Mouse (Mus musculus) liver, embryonic 15.5 days (tissue): ENCODE data around the gene Pex7. TPM values are rescaled to one million over a fixed set of nuclear protein-coding genes. Genes with fewer than 3 reads are reported as not detected.

Experiments used
- ATAC-seq: fragments of 200-750 bp; cut with Nextera tagmentation; 2 replicates; pipeline ENCODE4 v1.8.0; 2017; ENCODE audit warnings: moderate number of reproducible peaks, mild to moderate bottlenecking, moderate library complexity; ENCODE audit not compliant: insufficient read depth
- H3K27ac ChIP-seq: fragments of 300-500 bp; sonication (generic); replicated peaks from 2 replicates; pipeline ENCODE4 v1.5.1; 2015; ENCODE audit warnings: mild to moderate bottlenecking, inconsistent platforms
- H3K27me3 ChIP-seq: fragments of 300-500 bp; sonication (generic); 2 replicates; pipeline ENCODE4 v1.6.1; 2015; ENCODE audit warnings: mild to moderate bottlenecking, inconsistent platforms
- H3K36me3 ChIP-seq: fragments of 300-500 bp; sonication (generic); replicated peaks from 2 replicates; pipeline ENCODE4 v1.6.1; 2015; ENCODE audit warnings: moderate library complexity, mild to moderate bottlenecking, inconsistent platforms
- H3K4me1 ChIP-seq: fragments of 300-500 bp; sonication (generic); replicated peaks from 2 replicates; pipeline ENCODE4 v1.6.1; 2015; ENCODE audit warnings: inconsistent platforms
- H3K4me2 ChIP-seq: fragments of 300-500 bp; sonication (generic); 2 replicates; pipeline ENCODE4 v1.6.1; 2015; ENCODE audit warnings: moderate library complexity, mild to moderate bottlenecking, inconsistent platforms
- H3K4me3 ChIP-seq: fragments of 300-500 bp; sonication (generic); replicated peaks from 2 replicates; pipeline ENCODE4 v1.5.1; 2015; ENCODE audit warnings: mild to moderate bottlenecking, inconsistent platforms
- H3K9ac ChIP-seq: fragments of 300-500 bp; sonication (generic); 2 replicates; pipeline ENCODE4 v1.6.1; 2015; ENCODE audit warnings: moderate library complexity, mild to moderate bottlenecking, inconsistent platforms
- H3K9me3 ChIP-seq: fragments of 300-500 bp; sonication (generic); replicated peaks from 2 replicates; pipeline ENCODE4 v1.6.1; 2016; ENCODE audit warnings: inconsistent platforms
- WGBS: fragments of 180-500 bp; shearing (Covaris S2); methylation state at CpG from one replicate; pipeline ENCODE4 v1.1.7; 2015; ENCODE audit warnings: mixed read lengths; ENCODE audit not compliant: insufficient replicate concordance; 5-methylcytosine and 5-hydroxymethylcytosine counted together
- polyA plus RNA-seq: library from polyadenylated mRNA; unstranded; fragments of >200 nt; fragmentation: Nextera tagmentation; extraction: Ambion mirVana; gene quantifications from 2 replicates; pipeline ENCODE4 v1.2.1, GENCODE M21; 2015

Gene Pex7
- polyA plus RNA-seq, 1 experiment from 2014 or later = 28.9 TPM

- no peak overlapping the region for H3K27ac ChIP-seq
- H3K4me2 ChIP-seq = no peak overlapping the region
- 38% methylated on average over 3 of the region's 3 CpGs for WGBS
- no peak overlapping the region for H3K4me3 ChIP-seq
- 0 out of 2 replicates have a peak, but pooled peaks cover 4% of the 10 kb centered on the region for H3K36me3 ChIP-seq
- no peaks in the 10 kb centered on the region for H3K9me3 ChIP-seq
- H3K9ac ChIP-seq = no peak overlapping the region
- peaks cover 11% of the 10 kb centered on the region; the same call in 1 of the 2 replicates for H3K4me1 ChIP-seq
- no peak for ATAC-seq
- no peaks in the 10 kb centered on the region for H3K27me3 ChIP-seq
Measured at GRCm38 (mm10) chr10:19880437-19880836, 27.1 kb downstream of the Pex7 start.

DNA sequence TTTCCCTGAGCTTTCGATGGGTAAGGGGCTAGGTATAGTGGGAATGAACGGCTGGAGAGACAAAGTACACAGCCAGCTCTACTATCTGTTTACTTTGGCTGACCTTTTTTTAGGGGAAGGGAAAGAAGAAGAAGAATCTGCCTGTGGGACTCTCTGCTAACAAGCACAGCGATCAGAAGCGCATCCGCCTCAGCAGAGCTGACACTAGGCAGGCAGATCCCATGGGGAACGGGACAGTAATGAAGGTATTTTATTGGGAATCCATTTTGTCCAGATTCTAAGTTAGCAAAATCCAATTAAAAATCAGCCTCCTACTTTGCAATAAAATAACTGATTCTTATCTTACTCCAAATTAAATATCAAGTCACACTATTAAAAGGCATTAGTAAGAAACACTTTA, 28.3 kb downstream of the Pex7 start:
- Histone ChIP-seq H3K36me3 (no peaks in the 10 kb centered on the region), H3K27ac (no peak overlapping the region), H3K9me3 (no peaks in the 10 kb centered on the region), H3K9ac (no peak overlapping the region), H3K4me2 (0 out of 2 replicates have a peak overlapping the region, but pooled peaks have one; percentile 2), H3K4me1 (peaks cover 14% of the 10 kb centered on the region; the same call in 1 of the 2 replicates), H3K27me3 (no peaks in the 10 kb centered on the region), H3K4me3 (no peak overlapping the region)
- ATAC-seq = no peak
- 71% methylated on average over 6 of the region's 6 CpGs for WGBS

DNA sequence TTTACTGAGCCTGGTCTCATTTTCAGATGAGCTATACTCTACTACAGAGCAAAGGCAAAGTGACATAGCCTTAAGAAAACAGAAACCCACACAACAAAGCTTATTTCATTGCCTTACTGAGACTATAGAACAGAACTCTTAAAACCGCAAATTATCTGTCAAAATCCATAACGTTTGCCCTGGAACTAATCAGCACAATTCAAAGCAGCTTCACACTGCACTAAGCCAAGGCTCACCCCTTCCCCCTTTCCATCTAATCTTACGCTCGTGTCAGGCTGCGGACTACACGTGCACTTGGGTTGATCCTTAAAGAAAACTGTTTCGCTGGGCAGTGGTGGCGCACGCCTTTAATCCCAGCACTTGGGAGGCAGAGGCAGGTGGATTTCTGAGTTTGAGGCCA, 29.8 kb downstream of the Pex7 start:
- H3K4me3 ChIP-seq = no peak overlapping the region
- no peaks in the 10 kb centered on the region for H3K27me3 ChIP-seq
- H3K4me2 ChIP-seq = peak overlapping the region; percentile 17
- no peak overlapping the region for H3K9ac ChIP-seq
- H3K27ac ChIP-seq = no peak overlapping the region
- 45% methylated on average over 9 of the region's 9 CpGs for WGBS
- H3K36me3 ChIP-seq = no peaks in the 10 kb centered on the region
- H3K9me3 ChIP-seq = no peaks in the 10 kb centered on the region
- ATAC-seq = peak; percentile 31; the same call in 1 of the 2 replicates
- peaks cover 14% of the 10 kb centered on the region; the same call in 1 of the 2 replicates for H3K4me1 ChIP-seq

- peak; percentile 61 for ATAC-seq
- Histone ChIP-seq H3K27me3 (no peaks in the 10 kb centered on the region), H3K4me1 (peaks cover 14% of the 10 kb centered on the region; the same call in 1 of the 2 replicates), H3K36me3 (no peaks in the 10 kb centered on the region), H3K4me3 (no peak overlapping the region), H3K4me2 (peak overlapping the region; percentile 17), H3K9me3 (no peaks in the 10 kb centered on the region), H3K27ac (no peak overlapping the region; the same call in 1 of the 2 replicates), H3K9ac (no peak overlapping the region)
- 69% methylated on average over 8 of the region's 8 CpGs for WGBS
Measured at GRCm38 (mm10) chr10:19877257-19877656, 30.2 kb downstream of the Pex7 start.

DNA sequence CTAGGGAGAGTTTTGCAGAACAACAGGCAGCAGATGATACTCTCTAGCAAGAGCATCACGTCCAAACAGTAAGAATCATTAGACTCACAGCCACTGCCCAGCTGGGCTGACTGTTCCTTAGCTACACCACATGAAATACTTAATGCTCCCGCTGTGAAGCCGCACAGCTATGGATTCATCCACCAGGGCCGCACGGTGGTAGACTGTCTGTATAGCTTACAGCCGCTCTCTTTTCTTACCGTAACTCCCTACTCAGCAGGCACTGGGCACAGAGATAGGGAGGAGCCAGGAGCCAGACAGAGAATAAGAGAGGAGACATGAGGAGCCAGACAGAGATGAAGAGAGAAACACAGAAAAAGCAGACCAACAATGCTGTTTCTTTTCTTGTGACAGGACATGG, 30.8 kb downstream of the Pex7 start:
- H3K4me2 ChIP-seq = peak overlapping the region; percentile 17
- no peak for ATAC-seq
- no peaks in the 10 kb centered on the region for H3K9me3 ChIP-seq

GRCm38 (mm10) chr10:19875346-19875745, 32.1 kb downstream of the Pex7 start:
- H3K9me3 ChIP-seq = no peaks in the 10 kb centered on the region

More for the DNA sequence above, 30.8 kb downstream of the Pex7 start:
- Histone ChIP-seq H3K36me3 (no peaks in the 10 kb centered on the region), H3K4me1 (peaks cover 14% of the 10 kb centered on the region; the same call in 1 of the 2 replicates), H3K27ac (no peak overlapping the region; the same call in 1 of the 2 replicates), H3K9ac (no peak overlapping the region), H3K27me3 (no peaks in the 10 kb centered on the region), H3K4me3 (no peak overlapping the region)
- 71% methylated on average over 7 of the region's 7 CpGs for WGBS

GRCm38 (mm10) chr10:19855597-19856306, 51.7 kb downstream of the Pex7 start:
- Histone ChIP-seq H3K27ac (no peak overlapping the region), H3K4me1 (peaks cover 19% of the 10 kb centered on the region), H3K4me2 (no peak overlapping the region), H3K4me3 (no peak overlapping the region), H3K9me3 (no peaks in the 10 kb centered on the region), H3K36me3 (0 out of 2 replicates have a peak, but pooled peaks cover 3% of the 10 kb centered on the region), H3K9ac (no peak overlapping the region), H3K27me3 (peaks cover 39% of the 10 kb centered on the region)
- peak; percentile 37; the same call in 1 of the 2 replicates for ATAC-seq
- 50% methylated on average over 7 of the region's 7 CpGs for WGBS

More at GRCm38 (mm10) chr10:19875346-19875745, 32.1 kb downstream of the Pex7 start:
- Histone ChIP-seq H3K27me3 (no peaks in the 10 kb centered on the region), H3K4me1 (peaks cover 14% of the 10 kb centered on the region; the same call in 1 of the 2 replicates), H3K9ac (no peak overlapping the region), H3K36me3 (no peaks in the 10 kb centered on the region), H3K4me2 (no peak overlapping the region), H3K4me3 (no peak overlapping the region), H3K27ac (no peak overlapping the region)
- WGBS = 38% methylated on average over 5 of the region's 5 CpGs
- ATAC-seq = no peak

DNA sequence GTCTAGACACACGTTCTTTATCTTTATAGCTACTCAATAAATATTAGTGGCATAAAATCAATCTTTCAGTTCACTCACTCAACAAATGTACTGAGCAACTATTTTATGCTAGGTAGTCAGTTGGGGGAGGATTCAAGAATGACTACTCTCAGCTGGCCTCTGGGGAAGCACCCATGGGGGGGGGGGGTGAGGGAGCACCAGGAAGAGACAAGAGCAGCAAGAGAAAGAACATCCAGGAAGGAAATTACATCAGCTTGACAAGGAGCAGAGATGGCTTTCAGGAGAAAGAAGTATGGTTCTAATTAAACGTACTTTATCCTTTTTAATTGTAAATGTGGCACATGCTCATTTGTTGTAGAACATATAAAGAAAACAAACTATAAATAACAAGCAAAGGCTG, 53.9 kb downstream of the Pex7 start:
- no peak overlapping the region for H3K4me3 ChIP-seq
- no peak overlapping the region for H3K27ac ChIP-seq
- H3K4me2 ChIP-seq = no peak overlapping the region
- no peak overlapping the region for H3K9ac ChIP-seq
- 25% methylated on average over 2 of the region's 2 CpGs for WGBS
- peaks cover 60% of the 10 kb centered on the region for H3K27me3 ChIP-seq
- H3K4me1 ChIP-seq = peaks cover 39% of the 10 kb centered on the region
- H3K9me3 ChIP-seq = no peaks in the 10 kb centered on the region
- no peaks in the 10 kb centered on the region for H3K36me3 ChIP-seq
- ATAC-seq = no peak

DNA sequence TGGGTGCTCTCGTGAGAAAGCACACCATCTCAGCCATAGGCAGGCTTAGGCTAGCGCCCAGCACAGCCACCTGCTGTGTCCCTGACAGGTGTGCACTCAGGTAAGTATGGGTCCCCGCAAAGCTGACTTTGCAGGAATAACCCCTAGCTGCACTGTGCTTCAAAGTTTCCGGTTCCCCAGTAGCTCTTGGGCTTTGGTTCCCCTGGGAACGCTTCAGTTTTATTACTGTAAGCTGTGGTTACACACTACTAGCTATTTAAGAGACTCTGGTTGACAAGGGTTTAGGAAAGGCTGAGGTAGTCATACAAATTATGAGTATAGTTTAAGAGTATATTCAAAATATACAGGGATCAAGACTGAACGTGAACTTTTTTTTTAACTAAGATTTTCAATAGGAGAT, 54.7 kb downstream of the Pex7 start:
- Histone ChIP-seq H3K9me3 (no peaks in the 10 kb centered on the region), H3K4me1 (peaks cover 39% of the 10 kb centered on the region), H3K4me3 (no peak overlapping the region), H3K36me3 (no peaks in the 10 kb centered on the region), H3K27me3 (peaks cover 67% of the 10 kb centered on the region), H3K9ac (no peak overlapping the region), H3K4me2 (no peak overlapping the region), H3K27ac (no peak overlapping the region)
- WGBS = 29% methylated on average over 6 of the region's 6 CpGs
- no peak for ATAC-seq

- no peak within 1 kb of the TSS for H3K9ac ChIP-seq
- WGBS = under 1% methylated on average over 72 of the region's 72 CpGs
- H3K4me2 ChIP-seq = peak within 1 kb of the TSS; percentile 72
- H3K4me3 ChIP-seq = peak within 1 kb of the TSS; percentile 47
- H3K4me1 ChIP-seq = peaks cover 39% of the 10 kb centered on the region
- H3K27me3 ChIP-seq = peaks cover 70% of the 10 kb centered on the region
- ATAC-seq = no peak
- no peak within 1 kb of the TSS for H3K27ac ChIP-seq
- H3K9me3 ChIP-seq = no peaks in the 10 kb centered on the region
- no peaks in the 10 kb centered on the region for H3K36me3 ChIP-seq
Measured at GRCm38 (mm10) chr10:19850998-19851691, 56.3 kb downstream of the Pex7 start, which contains the start of gene Slc35d3. Gene Slc35d3, minus strand, starts transcription at chr10:19851459.

DNA sequence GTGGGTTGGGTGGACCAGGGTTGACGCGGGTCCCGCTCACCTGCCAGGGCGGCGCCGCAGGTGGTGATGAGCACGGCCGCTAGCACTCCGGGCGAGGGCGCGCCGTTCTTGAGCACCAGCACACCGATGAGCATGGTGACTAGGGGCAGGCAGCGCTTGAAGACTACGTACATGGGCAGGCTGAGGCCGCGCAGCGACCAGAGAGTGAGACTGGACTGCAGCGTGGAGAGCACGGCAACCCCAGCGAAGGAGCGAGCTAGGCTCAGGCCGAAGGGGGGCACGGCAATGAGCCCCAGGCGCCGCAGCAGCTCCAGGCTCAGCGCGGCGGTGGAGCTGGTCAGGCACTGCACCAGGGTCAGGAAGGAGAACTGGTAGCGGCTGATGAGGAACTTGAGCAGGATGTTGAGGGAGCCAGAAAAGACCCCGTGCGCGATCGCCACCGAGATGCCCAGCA, 56.9 kb downstream of the Pex7 start:
- H3K4me3 ChIP-seq = peak overlapping the region; percentile 47
- no peak overlapping the region for H3K9ac ChIP-seq
- H3K27me3 ChIP-seq = peaks cover 70% of the 10 kb centered on the region
- H3K4me1 ChIP-seq = peaks cover 33% of the 10 kb centered on the region
- H3K9me3 ChIP-seq = no peaks in the 10 kb centered on the region
- H3K27ac ChIP-seq = no peak overlapping the region
- H3K36me3 ChIP-seq = no peaks in the 10 kb centered on the region
- under 1% methylated on average over 36 of the region's 36 CpGs for WGBS
- peak overlapping the region; percentile 72 for H3K4me2 ChIP-seq
- no peak for ATAC-seq
